Mouse (Mus musculus): ENCODE measurements around the gene Grasp.
A peak's percentile ranks its signal among the peaks of the same experiment; 100 is the strongest.

Grasp gene

DNA sequence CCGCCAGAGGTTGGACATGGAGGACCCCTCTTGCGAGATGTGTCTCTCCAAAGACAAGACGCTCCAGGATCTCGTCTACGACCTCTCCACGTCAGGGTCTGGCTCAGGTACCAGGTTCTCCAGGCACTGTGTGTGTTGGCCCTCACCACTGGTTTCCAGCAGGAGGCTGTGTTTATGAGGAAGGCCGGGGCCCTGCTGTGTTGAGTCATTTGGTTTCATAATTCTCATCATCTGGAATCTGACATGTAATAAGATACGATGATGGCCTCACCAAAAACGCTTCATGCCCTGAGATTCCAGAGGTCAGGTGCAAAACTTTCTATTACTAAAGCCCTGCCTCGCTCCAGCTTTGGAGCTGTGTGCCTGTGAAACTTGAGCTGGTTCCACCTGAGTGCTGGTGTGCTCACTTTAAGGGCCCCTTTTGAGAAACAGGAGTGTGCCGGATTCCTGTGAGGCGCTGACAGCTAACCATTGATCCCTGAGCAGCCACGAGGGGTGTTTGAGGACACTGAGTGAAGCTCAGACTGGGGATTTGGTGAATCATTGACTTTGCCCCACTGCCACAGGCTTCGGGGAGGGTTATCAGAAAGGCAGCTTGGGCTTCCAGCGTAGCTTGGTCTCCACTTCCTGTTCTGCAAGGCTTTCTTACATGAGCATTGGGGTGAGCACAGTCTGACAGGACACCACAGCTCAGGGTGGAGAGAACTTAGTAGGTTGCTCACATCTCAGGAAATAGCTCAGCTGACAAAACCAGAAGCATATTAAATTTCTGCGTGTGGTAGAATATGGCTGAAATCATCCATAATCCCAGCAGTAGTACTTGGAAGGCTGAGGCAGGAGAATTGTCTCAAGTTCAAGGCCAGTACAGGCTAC lies 28.8 kb upstream of the Grasp start:
- no peak for DNase-seq (ENCODE audit: low spot score)

DNA sequence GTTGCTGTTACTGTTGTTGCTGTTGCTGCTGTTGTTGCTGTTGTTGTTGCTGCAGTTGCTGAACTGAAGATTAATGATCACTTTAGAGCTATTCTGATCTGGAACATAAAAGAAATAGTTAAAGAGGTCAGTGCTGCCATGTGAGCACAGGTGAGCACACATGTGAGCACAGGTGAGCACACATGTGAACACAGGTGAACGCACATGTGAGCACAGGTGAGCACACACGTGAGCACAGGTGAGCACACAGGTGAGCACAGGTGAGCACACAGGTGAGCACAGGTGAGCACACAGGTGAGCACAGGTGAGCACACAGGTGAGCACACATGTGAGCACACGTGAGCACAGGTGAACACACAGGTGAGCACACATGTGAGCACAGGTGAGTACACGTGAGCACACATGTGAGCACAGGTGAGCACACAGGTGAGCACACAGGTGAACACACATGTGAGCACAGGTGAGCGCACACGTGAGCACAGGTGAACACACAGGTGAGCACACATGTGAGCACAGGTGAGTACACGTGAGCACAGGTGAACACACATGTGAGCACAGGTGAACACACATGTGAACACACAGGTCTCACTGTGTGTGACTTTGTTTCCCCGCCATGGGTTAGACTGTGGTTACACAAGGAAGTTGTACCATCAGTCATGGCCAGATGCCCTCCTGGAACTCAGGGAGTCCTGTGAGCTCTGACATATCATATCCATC lies 27.8 kb upstream of the Grasp start:
- no peak for DNase-seq (ENCODE audit: low spot score)

DNA sequence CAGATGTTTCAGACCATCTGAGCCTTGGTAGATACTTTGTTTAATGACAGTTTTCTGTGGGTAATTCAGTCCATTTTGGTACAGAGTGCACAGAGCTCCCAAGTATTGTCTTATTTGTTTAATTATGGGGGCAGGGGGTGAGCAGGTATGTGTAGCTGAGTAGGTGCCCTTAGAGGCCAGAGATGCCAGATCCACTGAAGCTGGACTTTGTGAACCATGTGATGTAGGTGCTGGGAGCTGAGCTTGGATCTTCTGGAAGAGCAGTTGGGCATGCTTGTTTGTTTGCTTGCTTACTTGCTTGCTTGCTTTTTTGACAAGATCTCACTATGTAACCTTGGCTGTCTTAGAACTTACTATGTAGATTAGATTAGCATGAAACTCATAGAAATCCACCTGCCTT lies 27.0 kb upstream of the Grasp start:
- DNase-seq (ENCODE audit: low spot score) = no peak

DNA sequence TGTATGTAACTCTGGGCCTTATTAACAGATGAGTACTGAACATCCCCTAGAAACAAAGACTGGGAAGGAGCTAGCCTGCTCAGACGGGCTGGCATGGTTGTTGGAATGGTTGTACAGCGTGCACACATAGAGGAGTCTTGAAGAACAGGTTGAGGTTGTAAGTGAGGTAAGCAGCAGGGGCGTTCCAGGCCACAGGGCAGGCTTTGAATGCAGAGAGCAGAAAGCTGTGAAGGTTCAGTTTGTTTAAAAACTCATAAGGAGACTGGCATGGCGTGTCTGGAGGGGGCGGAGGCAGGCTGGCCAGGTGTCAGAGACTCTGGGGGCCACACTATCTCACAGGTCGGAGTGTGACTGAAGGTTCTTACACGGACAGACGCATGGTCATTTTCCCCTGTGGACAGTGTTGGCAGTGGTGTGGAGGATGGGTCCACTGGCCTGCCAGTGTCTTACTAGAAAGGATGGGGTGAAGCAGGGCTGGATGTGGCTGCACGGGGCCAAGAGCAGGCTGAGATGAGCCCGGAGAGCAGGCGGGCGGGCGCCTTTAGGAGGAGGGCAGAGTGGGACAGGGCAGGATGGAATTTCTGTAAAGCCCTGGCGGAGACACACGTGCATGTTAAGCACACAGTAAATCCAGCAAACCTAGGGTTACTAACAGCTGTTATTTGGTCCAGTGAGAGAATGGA lies 26.4 kb upstream of the Grasp start:
- DNase-seq (ENCODE audit: low spot score) = no peak

DNA sequence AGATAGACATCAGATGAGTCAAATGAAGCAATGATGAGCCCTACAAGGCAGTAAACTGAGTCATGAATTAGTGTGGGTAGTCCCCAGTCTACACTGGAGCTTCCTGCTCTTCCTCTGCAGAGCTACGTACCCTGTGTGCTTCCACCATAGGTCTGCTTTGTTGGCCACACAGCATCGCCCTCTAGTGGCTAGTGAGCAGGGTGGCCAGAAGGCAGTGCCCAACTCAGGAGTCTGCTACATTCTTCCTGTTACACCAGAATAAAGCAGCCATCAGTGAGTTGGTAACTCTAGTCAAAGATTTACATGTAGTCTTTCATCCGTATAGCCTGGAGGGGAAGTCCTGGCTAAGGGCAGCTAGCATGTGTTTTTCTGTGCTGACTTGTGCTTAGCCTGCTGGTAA lies 25.8 kb upstream of the Grasp start:
- DNase-seq (ENCODE audit: low spot score) = no peak

DNA sequence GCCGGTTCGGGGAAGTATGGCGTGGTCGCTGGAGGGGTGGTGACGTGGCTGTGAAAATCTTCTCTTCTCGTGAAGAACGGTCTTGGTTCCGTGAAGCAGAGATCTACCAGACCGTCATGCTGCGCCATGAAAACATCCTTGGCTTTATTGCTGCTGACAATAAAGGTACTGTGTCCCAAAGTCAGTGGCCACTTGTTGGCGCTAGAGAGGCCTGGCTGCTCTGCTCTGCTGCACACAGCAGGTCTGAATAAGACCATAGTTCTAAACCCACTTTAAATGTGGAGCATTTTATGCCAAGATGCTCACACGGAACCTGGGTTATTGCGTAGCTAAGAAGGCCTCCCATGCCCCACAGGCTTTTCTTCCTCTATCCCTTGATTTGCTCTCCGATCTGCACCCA lies 25.1 kb upstream of the Grasp start:
- DNase-seq (ENCODE audit: low spot score) = no peak

DNA sequence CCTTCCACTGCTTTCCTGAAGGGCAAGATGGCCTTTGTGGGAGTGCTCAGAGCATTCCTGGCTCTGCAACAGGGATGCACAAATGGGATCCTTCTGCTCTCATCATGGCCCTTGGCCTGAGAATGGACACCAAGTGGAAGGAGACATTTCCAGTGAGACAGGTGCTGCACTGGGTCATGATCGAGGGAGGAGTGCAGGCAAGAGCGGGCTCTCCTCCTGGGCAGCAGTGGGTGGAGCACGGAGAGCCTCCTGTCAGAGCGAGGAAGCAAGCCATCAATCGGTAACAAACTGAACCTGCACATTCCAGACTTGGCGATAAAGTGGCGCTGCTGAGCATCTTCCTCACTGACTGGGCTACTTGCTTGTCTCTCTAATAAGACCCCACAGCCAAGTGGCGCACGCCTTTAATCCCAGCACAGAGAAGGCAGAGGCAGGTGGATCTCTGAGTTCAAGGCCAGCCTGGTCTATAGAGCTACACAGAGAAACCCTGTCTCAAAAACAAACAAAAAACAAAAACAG lies 23.2 kb upstream of the Grasp start:
- no peak for DNase-seq (ENCODE audit: low spot score)

DNA sequence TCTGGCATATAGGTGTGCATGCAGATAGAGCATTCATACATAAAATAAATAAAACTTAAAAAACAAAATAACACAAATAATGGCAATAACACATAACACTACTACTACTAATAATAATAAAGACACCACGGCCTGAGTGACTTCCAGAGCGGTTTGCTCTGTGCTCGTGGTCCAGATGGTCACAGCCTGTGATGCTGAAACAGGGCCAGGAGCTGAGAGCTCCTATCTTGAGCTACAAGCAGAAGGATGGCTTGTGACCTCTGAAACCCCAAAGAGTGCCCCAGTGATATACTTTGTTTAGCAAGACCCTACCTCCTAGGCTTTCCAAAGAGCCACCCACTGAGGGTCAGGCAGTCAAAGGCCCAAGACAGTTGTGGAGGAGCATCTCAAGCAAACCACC lies 22.6 kb upstream of the Grasp start:
- no peak for DNase-seq (ENCODE audit: low spot score)

DNA sequence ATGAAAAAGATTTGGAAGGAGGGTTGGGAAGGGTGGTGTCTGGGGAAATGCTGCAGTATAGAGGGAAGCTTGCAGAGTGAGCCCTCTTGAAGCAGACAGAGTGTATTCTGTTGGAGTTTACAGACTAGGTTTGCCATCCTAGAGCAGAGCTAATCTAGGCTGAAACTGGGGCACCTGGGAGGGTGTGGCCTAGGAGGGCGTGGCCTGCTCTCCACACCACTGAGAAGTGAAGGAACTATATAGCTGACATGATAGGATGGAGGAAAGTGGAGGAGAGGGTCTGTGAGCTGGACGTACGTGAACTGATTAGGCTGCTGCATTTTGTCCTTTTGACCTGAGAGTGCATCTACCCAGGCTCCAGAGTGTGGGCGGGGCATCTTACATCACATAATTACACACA lies 20.3 kb upstream of the Grasp start:
- no peak for DNase-seq (ENCODE audit: low spot score)

DNA sequence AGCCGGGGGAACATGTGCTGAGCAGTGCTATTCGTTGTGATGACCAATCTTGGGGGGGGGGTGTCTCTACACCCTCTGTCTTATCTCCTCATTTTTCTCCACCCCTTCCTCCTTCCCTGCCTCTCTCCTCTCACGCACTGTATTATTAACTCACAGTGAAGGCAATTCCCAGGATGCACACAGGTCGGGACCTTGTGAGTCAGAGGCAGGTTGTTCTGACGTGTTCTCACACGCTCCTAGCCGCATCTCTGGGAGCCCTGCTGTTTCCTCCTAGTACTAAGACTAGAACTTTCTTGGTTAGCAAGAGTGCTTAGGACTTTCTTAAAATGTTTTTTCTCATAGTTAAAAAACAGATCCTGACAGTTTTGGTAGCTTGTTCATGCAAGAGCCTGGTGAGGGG lies 19.2 kb upstream of the Grasp start:
- no peak for DNase-seq (ENCODE audit: low spot score)

DNA sequence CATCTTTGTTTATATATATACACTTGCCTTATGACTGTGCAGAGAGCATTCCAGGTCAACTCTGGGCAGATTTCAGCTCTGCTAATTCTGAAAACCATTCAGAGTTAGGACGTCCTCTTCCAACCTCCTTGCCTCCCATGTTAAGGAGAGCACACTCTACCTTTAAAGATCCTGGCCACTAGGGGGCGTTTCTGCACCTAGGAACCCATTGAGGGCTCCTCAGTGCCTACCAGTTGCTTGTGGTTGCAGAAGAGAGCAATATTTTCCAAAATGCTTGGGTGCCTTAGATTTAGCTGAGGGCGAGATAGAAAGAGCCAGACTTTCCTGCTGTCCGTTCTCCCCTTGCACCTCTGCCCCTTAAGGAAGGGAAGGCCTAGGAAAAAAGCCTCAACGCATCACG lies 13.8 kb upstream of the Grasp start:
- no peak for DNase-seq (ENCODE audit: low spot score)

DNA sequence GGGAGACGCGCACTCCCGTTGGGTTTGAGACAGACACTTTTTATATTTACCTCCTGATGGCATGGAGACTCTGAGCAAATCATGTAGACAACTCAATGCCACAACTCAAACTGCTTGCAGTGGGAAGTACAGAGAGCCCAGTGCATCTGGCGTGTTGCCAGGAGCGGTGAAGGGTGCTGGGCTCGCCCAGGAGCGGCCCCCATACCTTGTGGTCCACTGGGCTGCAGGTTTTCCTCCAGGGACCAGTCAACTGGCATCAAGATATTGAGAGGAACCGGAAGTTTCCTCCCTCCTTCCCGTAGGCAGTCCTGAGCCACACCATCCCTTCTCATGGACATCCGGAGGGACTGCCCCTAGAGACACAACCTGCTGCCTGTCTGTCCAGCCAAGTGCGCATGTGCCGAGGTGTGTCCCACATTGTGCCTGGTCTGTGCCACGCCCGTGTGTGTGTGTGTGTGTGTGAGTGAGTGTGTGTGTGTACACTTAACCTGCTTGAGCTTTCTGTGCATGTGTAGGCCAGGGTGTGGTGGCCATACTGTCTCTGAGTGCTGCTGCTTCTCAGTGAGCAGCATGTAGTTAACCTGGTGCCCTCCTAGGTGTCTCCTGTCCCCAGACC lies 12.9 kb upstream of the Grasp start:
- no peak for DNase-seq (ENCODE audit: low spot score)

DNA sequence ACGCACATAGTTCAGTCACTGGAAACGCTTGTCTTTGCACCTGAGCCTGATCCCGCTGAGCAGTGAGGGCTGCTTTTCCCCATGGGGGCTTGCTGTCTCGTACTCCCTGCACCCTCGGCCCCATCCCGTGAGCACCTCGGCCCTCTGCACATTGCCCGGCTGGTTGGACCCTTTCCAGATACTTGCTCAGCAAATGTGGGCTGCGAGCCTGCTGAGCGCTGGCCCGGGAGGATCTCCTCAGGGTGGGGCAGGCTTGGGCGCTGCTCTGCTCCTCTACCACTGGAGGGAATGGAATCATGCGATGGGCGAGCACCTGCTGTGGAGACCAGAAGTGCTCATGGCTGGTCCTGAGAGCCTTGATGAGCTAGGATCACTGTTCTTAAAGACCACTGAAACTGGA lies 11.6 kb upstream of the Grasp start:
- DNase-seq (ENCODE audit: low spot score) = no peak

DNA sequence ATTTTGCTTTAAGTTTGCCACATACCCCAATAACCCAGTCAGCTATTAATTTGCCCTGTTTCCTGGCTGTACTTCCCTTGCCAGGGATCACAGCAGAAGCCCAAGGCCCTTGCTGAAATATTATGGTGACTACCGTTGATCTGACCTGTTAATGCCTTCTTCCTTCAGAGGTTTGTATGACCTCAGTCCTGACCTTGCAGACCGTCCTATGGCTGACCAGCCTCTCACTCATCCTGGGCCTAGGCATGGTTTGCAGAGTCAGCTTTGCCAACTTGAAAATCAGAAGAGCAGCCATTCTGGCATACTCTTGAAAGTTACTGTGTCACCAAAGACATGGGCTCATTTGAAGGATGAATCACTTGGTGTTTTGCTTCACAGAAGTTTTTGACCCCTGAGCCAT lies 8.9 kb upstream of the Grasp start:
- no peak for DNase-seq (ENCODE audit: low spot score)

DNA sequence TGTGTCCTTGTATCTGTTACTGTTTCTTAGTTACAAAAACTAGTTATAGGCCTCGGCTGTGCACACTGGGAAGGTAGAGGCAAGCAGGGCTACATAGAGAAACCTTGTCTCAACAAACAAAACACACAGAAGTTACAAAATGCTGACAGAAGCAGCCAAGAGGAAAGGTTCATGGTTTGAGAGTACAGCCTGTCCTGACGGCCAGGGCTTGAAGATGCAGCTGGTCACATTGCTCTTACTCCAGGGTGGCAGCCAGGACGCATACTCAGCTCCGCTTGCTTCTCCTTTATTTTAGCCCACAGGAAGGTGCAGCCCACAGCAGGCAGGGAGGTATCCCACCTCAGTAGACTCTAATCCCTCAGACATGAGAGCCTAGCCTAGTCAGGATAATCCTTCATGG lies 8.0 kb upstream of the Grasp start:
- no peak for DNase-seq (ENCODE audit: low spot score)

DNA sequence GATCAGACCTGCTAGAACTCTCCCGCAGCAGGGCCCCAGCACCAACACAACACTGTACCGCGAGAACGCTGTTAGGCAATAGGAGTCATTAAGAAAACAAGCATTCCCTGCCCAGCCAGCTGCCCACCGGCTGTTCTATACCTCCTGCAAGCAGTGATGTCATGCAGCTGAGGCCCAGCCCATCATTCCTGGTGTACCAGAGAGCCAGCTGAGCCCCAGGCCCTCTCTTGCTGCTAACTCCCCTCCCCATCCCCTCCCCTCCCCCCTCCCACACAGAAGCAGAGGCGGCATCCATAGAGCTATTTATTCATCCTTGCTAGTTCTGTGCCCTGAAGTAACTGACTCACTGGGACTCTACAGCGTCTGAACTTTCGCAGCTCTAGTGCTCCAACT lies 3.1 kb upstream of the Grasp start:
- no peak for DNase-seq (ENCODE audit: low spot score)

DNA sequence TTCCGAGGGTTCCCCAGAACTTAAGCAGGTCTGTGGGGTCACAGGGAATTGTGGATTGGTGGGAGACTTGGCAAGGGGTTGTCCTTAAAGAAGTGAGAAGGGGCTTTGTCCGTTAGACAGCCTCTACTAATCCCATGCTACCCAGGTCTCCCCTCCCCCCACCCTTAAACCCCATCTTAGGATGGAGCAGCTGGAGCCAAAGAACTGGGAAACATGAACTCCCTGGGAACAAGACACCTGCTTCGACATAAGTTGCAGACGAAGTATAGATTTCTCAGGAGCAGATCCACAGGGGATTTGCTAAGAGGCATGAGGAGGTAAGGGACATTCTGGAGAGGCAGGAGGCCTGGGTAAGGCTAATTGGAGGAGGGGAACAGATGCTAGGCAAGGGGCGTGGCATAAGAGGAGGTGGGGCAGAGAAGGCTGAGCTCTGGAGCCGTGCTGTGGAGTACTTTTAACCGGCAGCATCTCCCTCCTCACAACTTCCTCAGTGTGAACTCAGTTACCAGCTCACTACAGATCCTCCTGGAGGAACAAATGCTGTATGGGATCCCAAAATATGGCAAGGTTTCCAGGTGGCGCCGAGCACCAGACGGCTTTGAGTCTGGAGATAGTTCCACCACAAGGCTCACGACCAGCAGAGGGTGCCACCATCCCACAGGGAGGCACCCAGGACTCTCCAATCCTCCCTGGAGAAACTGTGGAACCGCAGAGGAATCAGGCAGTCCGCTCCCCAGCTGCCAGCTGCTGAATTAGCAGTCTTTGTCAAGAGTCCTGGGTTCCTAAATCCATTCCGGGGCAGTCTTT lies 2.5 kb upstream of the Grasp start:
- peak; percentile 76 for DNase-seq (ENCODE audit: low spot score)

DNA sequence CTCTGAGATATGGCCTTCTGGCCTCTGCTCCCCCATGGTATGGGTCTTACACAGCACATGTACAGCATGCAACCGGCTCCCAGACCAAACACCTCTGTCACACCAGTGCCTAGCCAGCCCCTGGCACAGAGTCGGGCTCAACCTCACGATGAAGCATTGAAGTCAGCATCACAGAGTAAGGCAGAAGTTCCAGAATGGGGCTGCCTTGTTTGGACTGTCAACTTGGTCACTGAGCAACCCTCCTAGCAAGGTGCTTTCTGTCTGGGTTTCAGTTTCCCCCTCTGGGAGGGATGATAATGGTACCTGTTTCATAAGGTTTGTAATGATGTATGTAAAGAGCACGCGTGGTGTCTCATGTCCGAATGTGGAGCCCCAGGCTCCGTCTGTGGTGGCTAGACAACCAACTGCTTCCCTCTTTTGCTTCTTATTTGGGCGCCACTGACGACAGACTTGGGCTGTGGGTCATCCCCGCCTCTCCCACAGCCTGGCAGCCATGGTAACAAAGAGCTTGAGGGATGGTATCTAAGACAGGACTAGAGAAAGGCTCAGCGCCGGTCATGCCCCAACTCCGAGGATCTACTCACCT lies 998 bp upstream of the Grasp start:
- no peak for DNase-seq (ENCODE audit: low spot score)

DNA sequence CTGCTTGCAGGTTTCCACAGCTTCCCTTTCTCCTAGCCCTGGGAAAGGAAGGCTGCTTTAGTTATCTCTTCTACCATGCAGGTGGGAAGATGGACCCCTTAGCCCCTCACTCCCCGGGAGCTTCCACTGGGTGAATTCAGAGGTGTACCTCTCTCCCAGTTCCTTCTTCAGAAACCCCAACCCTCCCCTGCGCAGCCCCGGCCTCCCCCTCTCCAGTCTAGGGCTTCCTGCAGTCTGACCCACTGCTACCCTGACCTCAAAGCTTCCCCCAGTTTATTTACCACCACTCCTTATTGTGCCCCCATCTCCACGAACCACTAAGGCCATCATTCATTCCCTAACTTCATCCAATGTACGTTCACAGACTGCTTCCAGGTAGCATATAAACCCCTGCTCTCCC lies 392 bp upstream of the Grasp start:
- DNase-seq (ENCODE audit: low spot score) = no peak

DNA sequence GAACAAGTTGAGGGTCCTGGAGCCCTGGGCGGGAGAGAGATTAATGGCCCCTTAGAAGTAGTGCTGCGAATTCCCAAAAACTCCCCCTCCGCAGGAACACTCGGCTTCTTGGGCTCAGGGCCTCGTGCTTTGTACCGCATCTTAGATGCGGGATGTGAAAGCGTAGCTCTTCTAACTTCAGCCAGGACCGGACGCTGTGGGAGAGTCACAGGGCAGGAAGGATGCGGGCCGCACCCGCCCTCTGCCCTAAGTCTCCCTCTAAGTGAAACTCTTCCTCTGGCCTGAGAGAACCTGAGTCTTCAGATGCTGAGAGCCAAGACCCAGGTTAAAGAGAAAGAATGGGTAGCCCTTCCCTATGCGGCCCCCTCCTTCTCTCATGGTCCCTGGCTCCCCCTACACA lies 989 bp downstream of the Grasp start:
- no peak for DNase-seq (ENCODE audit: low spot score)

DNA sequence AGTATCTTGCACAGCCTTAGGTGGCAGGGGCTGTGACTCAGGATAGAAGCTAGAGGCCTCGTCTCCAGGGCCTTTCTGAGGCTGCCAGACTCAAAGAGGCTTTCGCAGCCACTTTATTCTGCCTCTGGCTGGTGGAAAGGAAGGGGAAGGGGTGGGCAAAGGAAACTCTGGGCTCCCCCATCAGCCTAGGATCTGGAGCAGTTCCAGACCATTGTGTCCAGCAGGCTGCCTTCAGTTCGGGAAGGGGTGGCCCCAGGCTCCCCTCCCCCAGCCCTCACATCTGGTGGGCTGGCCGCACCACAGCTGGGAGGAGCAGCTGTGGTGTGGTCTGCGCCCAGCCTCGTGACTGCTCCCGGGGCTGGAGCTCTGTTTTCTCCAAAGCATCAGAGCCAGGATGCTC lies 4.0 kb downstream of the Grasp start:
- no peak for DNase-seq (ENCODE audit: low spot score)
